Mouse (Mus musculus) heart, embryonic 10.5 days (tissue): Measurements from ENCODE around the gene H60c. TPM values are rescaled to one million over a fixed set of nuclear protein-coding genes. Genes with fewer than 3 reads are reported as not detected.

Experiments used
- DNase-seq: peaks from one replicate; pipeline ENCODE4 v3.0.0-alpha.2; 2017; ENCODE audit warnings: low spot score
- H3K27ac ChIP-seq: fragments of 300-500 bp; sonication (generic); 2 replicates; pipeline ENCODE4 v1.5.1; 2016; ENCODE audit warnings: mild to moderate bottlenecking
- H3K27me3 ChIP-seq: fragments of 300-500 bp; sonication (generic); 2 replicates; pipeline ENCODE4 v1.6.1; 2016; ENCODE audit warnings: mild to moderate bottlenecking; ENCODE audit not compliant: poor library complexity, insufficient read depth, severe bottlenecking
- H3K36me3 ChIP-seq: fragments of 300-500 bp; sonication (generic); 2 replicates; pipeline ENCODE4 v1.6.1; 2016; ENCODE audit warnings: mild to moderate bottlenecking, moderate library complexity
- H3K4me1 ChIP-seq: fragments of 300-500 bp; sonication (generic); 2 replicates; pipeline ENCODE4 v1.6.1; 2016; ENCODE audit warnings: mild to moderate bottlenecking
- H3K4me3 ChIP-seq: fragments of 300-500 bp; sonication (generic); 2 replicates; pipeline ENCODE4 v1.5.1; 2016; ENCODE audit warnings: mild to moderate bottlenecking, moderate library complexity
- H3K9me3 ChIP-seq: fragments of 300-500 bp; sonication (generic); 2 replicates; pipeline ENCODE4 v1.6.1; 2016; ENCODE audit warnings: mild to moderate bottlenecking, moderate library complexity
- WGBS: fragments of 180-500 bp; shearing (Covaris S2); methylation state at CpG from one replicate; pipeline ENCODE4 v1.1.7; 2016; 5-methylcytosine and 5-hydroxymethylcytosine counted together
- polyA plus RNA-seq: library from polyadenylated mRNA; unstranded; fragments of >200 nt; fragmentation: Nextera tagmentation; extraction: Ambion mirVana; gene quantifications from 2 replicates; pipeline ENCODE4 v1.2.1, GENCODE M21; 2016

The H60c gene
- polyA plus RNA-seq, 1 experiment from 2014 or later: not detected

GRCm38 (mm10) chr10:3228447-3229195 is 39.0 kb downstream of the H60c start:
- Histone ChIP-seq H3K4me1 (no peaks in the 10 kb centered on the region), H3K27ac (no peak overlapping the region), H3K4me3 (no peak overlapping the region), H3K27me3 (no peaks in the 10 kb centered on the region), H3K36me3 (no peaks in the 10 kb centered on the region), H3K9me3 (0 out of 2 replicates have a peak, but pooled peaks cover 3% of the 10 kb centered on the region)
- no peak for DNase-seq
- 77% methylated on average over 2 of the region's 2 CpGs for WGBS

Other genes with a start within 250 kb of the H60c start
- gene Ppp1r14c, start 98.3 kb upstream of the H60c start, polyA plus RNA-seq: 92.5 and 153 TPM in 2 replicates